Mouse (Mus musculus) heart, postnatal 10 days (tissue): ENCODE measurements at regions not wholly inside any gene's neighbourhood (a gene's known extent, or its start where the extent isn't known, plus 50 kb on each side); places are given as distances from the start of the nearest gene placed in this dataset.
"Not testable (repeated sequence)": the region's sequence is repeated elsewhere in the genome, so short reads cannot be mapped to it uniquely, and the experiment has no call there.

Experiments used
- DNase-seq, 2 experiments: peaks; one replicate each; pipeline ENCODE4 v3.0.0; 2021
- intact Hi-C: fragments of 180-260 bp; cut with DNase I; formaldehyde crosslinking; loops from one replicate; pipeline ENCODE4 v1.15.1; 2025

DNA sequence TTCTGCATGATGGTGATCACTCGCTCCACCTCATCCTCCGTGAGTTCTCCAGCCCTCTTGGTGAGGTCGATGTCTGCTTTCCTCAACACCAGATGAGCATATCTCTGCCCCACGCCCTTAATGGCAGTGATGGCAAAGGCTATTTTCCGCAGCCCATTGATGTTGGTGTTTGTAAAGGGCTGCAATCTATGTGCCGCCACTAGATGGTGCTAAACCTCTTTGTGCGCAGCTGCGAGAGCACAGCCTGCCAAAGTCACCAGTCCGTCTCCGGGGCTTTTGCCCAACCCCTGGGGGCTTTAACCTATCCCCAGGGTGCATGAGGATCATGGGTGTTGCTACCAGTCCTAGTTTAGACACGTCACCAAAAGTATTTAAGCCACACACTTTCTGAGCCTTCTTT is 140.9 kb upstream of the Cts3 start:
- intact Hi-C loops, result not testable (repeated sequence)

DNA sequence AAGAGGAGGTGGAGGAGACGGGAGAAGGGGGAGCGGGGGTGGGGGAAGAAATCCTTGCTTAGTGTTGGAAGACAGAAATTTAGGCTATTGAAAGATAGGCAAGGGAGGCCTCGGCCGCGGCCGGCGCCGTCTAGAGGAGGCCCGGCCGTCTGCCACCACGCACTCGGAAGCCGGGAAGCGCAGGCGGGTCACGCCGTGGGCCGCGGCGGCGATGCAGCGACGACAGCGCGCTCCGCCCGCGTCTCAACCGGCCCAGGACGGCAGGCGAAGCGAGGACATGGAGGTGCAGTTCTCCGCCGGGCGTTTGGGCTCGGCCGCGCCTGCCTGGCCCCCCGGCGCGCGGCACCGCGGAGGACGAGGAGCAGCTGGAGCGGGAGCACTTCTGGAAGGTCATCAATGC is 95.8 kb upstream of the Cts3 start:
- intact Hi-C loops, result no loop called here
- DNase-seq, result no peak

More for the DNA sequence above, 140.9 kb upstream of the Cts3 start:
- peak in 1 of 2 experiments; percentile 1 for DNase-seq
